ENCODE assay signal across 18 mouse cellular contexts in genomic region chr9:28617666-28618065, GRCm38 (mm10).
DNase-seq lines count a peak whose midpoint lies in the region; ATAC-seq and TF ChIP-seq lines count a peak whose summit lies in the region.
"Had no signal": no experiment of that assay in that cellular context is flagged by ENCODE, and none has a peak within 500 bp of the region (broad histone marks: within the 10 kb centered on the region; RNA-seq: fewer than 3 reads in every experiment).

No protein-coding gene starts in this region.

- H3K36me3 ChIP-seq in intestine, postnatal 0 days (ENCODE audit: control insufficient read depth, insufficient read depth) = no peaks in the 10 kb centered on the region
- H3K36me3 ChIP-seq in hindbrain, embryonic 14.5 days (replicated peaks; ENCODE audit: control insufficient read depth, insufficient read depth) = no peaks in the 10 kb centered on the region
- H3K36me3 ChIP-seq: embryonic facial prominence, embryonic 10.5 days; heart, embryonic 12.5 days had no signal

- H3K9me3 ChIP-seq in intestine, postnatal 0 days (ENCODE audit: control insufficient read depth) = no peaks in the 10 kb centered on the region
- H3K9me3 ChIP-seq in hindbrain, embryonic 14.5 days (ENCODE audit: control insufficient read depth, low read length) = no peaks in the 10 kb centered on the region
- H3K9me3 ChIP-seq: embryonic facial prominence, embryonic 10.5 days; forebrain, embryonic 13.5 days; heart, embryonic 12.5 days had no signal

- no peaks in the 10 kb centered on the region for H3K4me1 ChIP-seq in intestine, postnatal 0 days (replicated peaks; ENCODE audit: control insufficient read depth, insufficient read depth, low read length)
- no peaks in the 10 kb centered on the region for H3K4me1 ChIP-seq in hindbrain, embryonic 14.5 days (replicated peaks; ENCODE audit: control insufficient read depth, insufficient read depth, low read length)
- H3K4me1 ChIP-seq: embryonic facial prominence, embryonic 10.5 days; forebrain, embryonic 13.5 days had no signal

- H3K9ac ChIP-seq in intestine, postnatal 0 days (ENCODE audit: low read depth, low read length) = no peak overlapping the region
- no peak overlapping the region for H3K9ac ChIP-seq in hindbrain, embryonic 14.5 days
- H3K9ac ChIP-seq: forebrain, embryonic 13.5 days; forebrain, postnatal 0 days; heart, embryonic 12.5 days had no signal

- no peak overlapping the region for H3K4me2 ChIP-seq in intestine, postnatal 0 days (replicated peaks; ENCODE audit: low read depth)
- H3K4me2 ChIP-seq in hindbrain, embryonic 14.5 days (replicated peaks) = no peak overlapping the region
- H3K4me2 ChIP-seq: forebrain, embryonic 13.5 days; heart, embryonic 12.5 days had no signal

- no peaks in the 10 kb centered on the region for H3K27me3 ChIP-seq in intestine, postnatal 0 days (replicated peaks; ENCODE audit: control insufficient read depth, insufficient read depth, low read length)
- H3K27me3 ChIP-seq in hindbrain, embryonic 14.5 days (ENCODE audit: control insufficient read depth, insufficient read depth, low read length) = no peaks in the 10 kb centered on the region
- H3K27me3 ChIP-seq: forebrain, embryonic 13.5 days; heart, embryonic 12.5 days had no signal

- no peak for ATAC-seq in intestine, postnatal 0 days
- no peak for ATAC-seq in hindbrain, embryonic 14.5 days (ENCODE audit: low FRiP score)
- ATAC-seq: forebrain, embryonic 13.5 days; forebrain, postnatal 0 days; hindbrain, embryonic 16.5 days; inflammation-experienced regulatory T-cells, adult 6 months had no signal

- no peak overlapping the region for H3K4me3 ChIP-seq in layer of hippocampus, adult 2 months
- no peak overlapping the region for H3K4me3 ChIP-seq in intestine, postnatal 0 days (ENCODE audit: low read depth, low read length)
- H3K4me3 ChIP-seq in hindbrain, embryonic 14.5 days (replicated peaks; ENCODE audit: low read length) = no peak overlapping the region
- H3K4me3 ChIP-seq: embryonic facial prominence, embryonic 10.5 days; forebrain, embryonic 13.5 days; heart, embryonic 12.5 days had no signal

- no peak for TF ChIP-seq CTCF in layer of hippocampus, adult 2 months (conservative IDR thresholded peaks at IDR 0.05)
- no peak for TF ChIP-seq CTCF in intestine, postnatal 0 days (IDR thresholded peaks at IDR 0.05; ENCODE audit: low read depth)

- H3K27ac ChIP-seq in layer of hippocampus, adult 2 months = peak overlapping the region; percentile 36; the same call in 1 of the 2 replicates
- H3K27ac ChIP-seq in intestine, postnatal 0 days (ENCODE audit: low read depth, low read length) = no peak overlapping the region
- H3K27ac ChIP-seq in hindbrain, embryonic 14.5 days = no peak overlapping the region
- H3K27ac ChIP-seq: embryonic facial prominence, embryonic 10.5 days; forebrain, embryonic 13.5 days had no signal

- DNase-seq in layer of hippocampus, adult 2 months (ENCODE audit: low spot score in 2 of 2) = no peak
- no peak for DNase-seq in layer of hippocampus, postnatal 36 days
- peak; percentile 83 to 87 for DNase-seq in cerebellum, adult 18-20 months
- peak; percentile 93 for DNase-seq in cerebellum, adult 9-11 months
- DNase-seq in cerebellum, postnatal 36 days = peak; percentile 63 to 83
- no peak for DNase-seq in adrenal gland, adult (ENCODE audit: inconsistent age in 2 of 2, low spot score in 1 of 2)
- DNase-seq in hindbrain, embryonic 14.5 days (ENCODE audit: low spot score) = no peak
- DNase-seq: adrenal gland, postnatal 14 days; forebrain, postnatal 0 days; gastrocnemius, postnatal 25 days; heart, postnatal 36 days; kidney, adult 11 months had no signal

- 69% methylated on average over 1 of the region's 1 CpGs for WGBS in intestine, postnatal 0 days
- WGBS in hindbrain, embryonic 14.5 days = 89% methylated on average over 1 of the region's 1 CpGs

Comparison
In these comparisons a context has a peak if more than half of its experiments do, and no peak if none do; other contexts are left out.
1. DNase-seq: peak in cerebellum, adult 18-20 months (2 of 2), cerebellum, adult 9-11 months (single experiment) and cerebellum, postnatal 36 days (2 of 2); none in layer of hippocampus, adult 2 months (0 of 2), layer of hippocampus, postnatal 36 days (0 of 2), adrenal gland, adult (0 of 2) and hindbrain, embryonic 14.5 days (single experiment).